Mouse (Mus musculus): ENCODE measurements around the gene Ppp2r5a.

The Ppp2r5a gene

GRCm38 (mm10) chr1:191375644-191375998 lies 27.5 kb downstream of the Ppp2r5a start:
- no peak for DNase-seq

- DNase-seq = no peak
These were observed 28.0 kb downstream of the Ppp2r5a start for GRCm38 (mm10) chr1:191374993-191375643.

- no peak for DNase-seq
These were observed 33.9 kb downstream of the Ppp2r5a start for GRCm38 (mm10) chr1:191369140-191369539.

- DNase-seq = no peak
These were observed 34.9 kb downstream of the Ppp2r5a start for GRCm38 (mm10) chr1:191368193-191368592.

- peak; percentile 22 to 25 for DNase-seq
These were observed 38.6 kb downstream of the Ppp2r5a start for GRCm38 (mm10) chr1:191364477-191364876.

GRCm38 (mm10) chr1:191362412-191362811 lies 40.7 kb downstream of the Ppp2r5a start:
- no peak for DNase-seq

GRCm38 (mm10) chr1:191359478-191359877 lies 43.6 kb downstream of the Ppp2r5a start:
- DNase-seq = no peak

- no peak for DNase-seq
These were observed 46.1 kb downstream of the Ppp2r5a start for GRCm38 (mm10) chr1:191356936-191357335.

- no peak for DNase-seq
These were observed 49.2 kb downstream of the Ppp2r5a start for GRCm38 (mm10) chr1:191353836-191354235.

- peak; percentile 63 to 85 for DNase-seq
These were observed 50.1 kb downstream of the Ppp2r5a start for GRCm38 (mm10) chr1:191352786-191353488.

GRCm38 (mm10) chr1:191350355-191350754 lies 52.7 kb downstream of the Ppp2r5a start:
- no peak for DNase-seq

GRCm38 (mm10) chr1:191349486-191350037 lies 53.5 kb downstream of the Ppp2r5a start:
- DNase-seq = peak; percentile 42 to 70

- DNase-seq = no peak
These were observed 54.1 kb downstream of the Ppp2r5a start for GRCm38 (mm10) chr1:191348996-191349395.

GRCm38 (mm10) chr1:191348592-191348991 lies 54.5 kb downstream of the Ppp2r5a start:
- DNase-seq = no peak

- DNase-seq = no peak
These were observed 55.5 kb downstream of the Ppp2r5a start for GRCm38 (mm10) chr1:191347602-191348001.

GRCm38 (mm10) chr1:191340530-191340929 lies 62.5 kb downstream of the Ppp2r5a start:
- no peak for DNase-seq

- DNase-seq = no peak
These were observed 63.2 kb downstream of the Ppp2r5a start for GRCm38 (mm10) chr1:191339876-191340275.

GRCm38 (mm10) chr1:191334500-191334899 lies 68.6 kb downstream of the Ppp2r5a start:
- DNase-seq = no peak

- DNase-seq = no peak
These were observed 72.7 kb downstream of the Ppp2r5a start for GRCm38 (mm10) chr1:191330356-191330755.

- DNase-seq = peak; percentile 36 to 65
These were observed 75.0 kb downstream of the Ppp2r5a start for GRCm38 (mm10) chr1:191328019-191328441.

- DNase-seq = no peak
These were observed 75.8 kb downstream of the Ppp2r5a start for GRCm38 (mm10) chr1:191327258-191327657.

GRCm38 (mm10) chr1:191326233-191326882 lies 76.7 kb downstream of the Ppp2r5a start:
- DNase-seq = peak; percentile 35 to 72

- peak; percentile 96 to 97 for DNase-seq
These were observed 77.3 kb downstream of the Ppp2r5a start, which contains the start of gene Tmem206 for GRCm38 (mm10) chr1:191325726-191326232. Gene Tmem206, plus strand, starts transcription at chr1:191325912.
